Mouse (Mus musculus) olfactory bulb, adult 2 months (tissue): ENCODE data around the gene Rexo2.

Experiments used
- CTCF ChIP-seq: fragments of 200-500 bp; IDR thresholded peaks from 2 replicates; pipeline ENCODE4 v1.5.1; 2012; ENCODE audit warnings: low read depth, mild to moderate bottlenecking, low read length, moderate library complexity; ENCODE audit not compliant: insufficient read depth
- POLR2A ChIP-seq: fragments of 200-500 bp; IDR thresholded peaks from 2 replicates; pipeline ENCODE4 v1.6.1; 2012; ENCODE audit warnings: mild to moderate bottlenecking, low read depth, low read length, moderate library complexity; ENCODE audit not compliant: insufficient read depth

DNA sequence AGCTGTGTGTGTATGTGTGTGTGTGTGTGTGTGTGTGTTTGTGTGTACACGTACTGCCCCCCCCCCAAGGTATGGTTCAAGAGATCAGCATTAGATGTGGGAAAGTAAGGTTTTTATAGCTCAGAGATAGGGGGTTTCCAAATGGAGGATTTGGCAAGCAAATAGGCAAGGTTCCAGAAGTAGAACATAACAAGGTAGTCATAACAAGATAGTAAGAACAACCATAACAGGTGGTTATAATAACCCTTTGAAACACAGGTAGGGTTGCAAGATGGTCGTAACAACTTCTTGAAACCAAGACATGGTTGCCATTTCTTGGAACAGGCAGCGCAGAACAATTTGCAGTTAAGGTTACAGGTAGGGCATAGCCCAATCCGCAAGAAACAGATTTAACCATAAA lies 46.1 kb upstream of the Rexo2 start:
- TF ChIP-seq CTCF (no peak), POLR2A (no peak)
